Mouse (Mus musculus) thymus, postnatal 25 days (tissue): Measurements from ENCODE around the gene 4930595D18Rik.
A peak's percentile ranks its signal among the peaks of the same experiment; 100 is the strongest.

ENCODE experiments used
- DNase-seq: peaks from one replicate; pipeline ENCODE4 v3.0.0; 2022

Gene 4930595D18Rik

GRCm38 (mm10) chr12:111165146-111165812 is 19.0 kb downstream of the 4930595D18Rik start:
- peak; percentile 60 for DNase-seq

- DNase-seq: peak; percentile 87
These were observed 20.0 kb downstream of the 4930595D18Rik start for GRCm38 (mm10) chr12:111164310-111164751.

GRCm38 (mm10) chr12:111162312-111163061 is 21.8 kb downstream of the 4930595D18Rik start:
- no peak for DNase-seq

- no peak for DNase-seq
These were observed 22.4 kb downstream of the 4930595D18Rik start for GRCm38 (mm10) chr12:111161943-111162311.

- no peak for DNase-seq
These were observed 23.4 kb downstream of the 4930595D18Rik start for GRCm38 (mm10) chr12:111160871-111161270.

- DNase-seq: peak; percentile 82
These were observed 24.4 kb downstream of the 4930595D18Rik start for GRCm38 (mm10) chr12:111159659-111160428.

GRCm38 (mm10) chr12:111155756-111156155 is 28.5 kb downstream of the 4930595D18Rik start:
- DNase-seq: no peak

- DNase-seq: no peak
These were observed 29.6 kb downstream of the 4930595D18Rik start for GRCm38 (mm10) chr12:111154641-111155040.

- no peak for DNase-seq
These were observed 30.3 kb downstream of the 4930595D18Rik start for GRCm38 (mm10) chr12:111153946-111154345.

- no peak for DNase-seq
These were observed 31.1 kb downstream of the 4930595D18Rik start for GRCm38 (mm10) chr12:111152981-111153710.

- DNase-seq: no peak
These were observed 31.7 kb downstream of the 4930595D18Rik start for GRCm38 (mm10) chr12:111152579-111152978.

- no peak for DNase-seq
These were observed 32.7 kb downstream of the 4930595D18Rik start for GRCm38 (mm10) chr12:111151422-111152156.

GRCm38 (mm10) chr12:111150236-111150596 is 34.1 kb downstream of the 4930595D18Rik start:
- DNase-seq: peak; percentile 76

- DNase-seq: no peak
These were observed 34.6 kb downstream of the 4930595D18Rik start for GRCm38 (mm10) chr12:111149495-111150235.

- no peak for DNase-seq
These were observed 39.0 kb downstream of the 4930595D18Rik start for GRCm38 (mm10) chr12:111145269-111145668.

GRCm38 (mm10) chr12:111144598-111144997 is 39.7 kb downstream of the 4930595D18Rik start:
- no peak for DNase-seq

GRCm38 (mm10) chr12:111143509-111144063 is 40.7 kb downstream of the 4930595D18Rik start:
- DNase-seq: no peak

- peak; percentile 22 for DNase-seq
These were observed 41.2 kb downstream of the 4930595D18Rik start for GRCm38 (mm10) chr12:111143005-111143508.

GRCm38 (mm10) chr12:111137079-111137478 is 47.2 kb downstream of the 4930595D18Rik start:
- DNase-seq: peak; percentile 27

- no peak for DNase-seq
These were observed 48.3 kb downstream of the 4930595D18Rik start for GRCm38 (mm10) chr12:111135953-111136352.
